Mouse (Mus musculus) stomach, embryonic 14.5 days (tissue): ENCODE data around the gene Ctdspl. TPM values are rescaled to one million over a fixed set of nuclear protein-coding genes. Genes with fewer than 3 reads are reported as not detected.

Experiments
- ATAC-seq: fragments of 200-750 bp; cut with Nextera tagmentation; 2 replicates; pipeline ENCODE4 v1.8.0; 2017; ENCODE audit warnings: low read depth, moderate TSS enrichment; ENCODE audit not compliant: insufficient number of reproducible peaks, insufficient read depth, low FRiP score
- H3K27ac ChIP-seq: fragments of 300-500 bp; sonication (generic); 2 replicates; pipeline ENCODE4 v1.5.1; 2014; ENCODE audit warnings: mild to moderate bottlenecking, low read length, moderate library complexity, mixed read lengths
- H3K27me3 ChIP-seq: fragments of 300-500 bp; sonication (generic); 2 replicates; pipeline ENCODE4 v1.6.1; 2014; ENCODE audit warnings: low read length, control low read depth, mixed read lengths; ENCODE audit not compliant: control insufficient read depth, insufficient read depth
- H3K36me3 ChIP-seq: fragments of 300-500 bp; sonication (generic); 2 replicates; pipeline ENCODE4 v1.6.1; 2014; ENCODE audit warnings: mild to moderate bottlenecking, control low read depth, low read length, moderate library complexity, mixed read lengths; ENCODE audit not compliant: control insufficient read depth, insufficient read depth
- H3K4me1 ChIP-seq: fragments of 300-500 bp; sonication (generic); 2 replicates; pipeline ENCODE4 v1.6.1; 2014; ENCODE audit warnings: low read length, control low read depth, mixed read lengths; ENCODE audit not compliant: control insufficient read depth, insufficient read depth
- H3K4me2 ChIP-seq: fragments of 300-500 bp; sonication (generic); replicated peaks from 2 replicates; pipeline ENCODE4 v1.6.1; 2014; ENCODE audit warnings: low read depth, low read length, control low read depth
- H3K4me3 ChIP-seq: fragments of 300-500 bp; sonication (generic); 2 replicates; pipeline ENCODE4 v1.5.1; 2014; ENCODE audit warnings: low read depth, low read length, control low read depth
- H3K9ac ChIP-seq: fragments of 300-500 bp; sonication (generic); replicated peaks from 2 replicates; pipeline ENCODE4 v1.6.1; 2014; ENCODE audit warnings: low read depth, mild to moderate bottlenecking, control low read depth, low read length, moderate library complexity, mixed read lengths
- H3K9me3 ChIP-seq: fragments of 300-500 bp; sonication (generic); 2 replicates; pipeline ENCODE4 v1.6.1; 2016; ENCODE audit warnings: low read depth, low read length, control low read depth; ENCODE audit not compliant: control insufficient read depth
- WGBS: fragments of 180-500 bp; shearing (Covaris S2); extraction: QIAGEN DNeasy Blood & Tissue Kit; methylation state at CpG from one replicate; pipeline ENCODE4 v1.1.7; 2014; 5-methylcytosine and 5-hydroxymethylcytosine counted together
- polyA plus RNA-seq: library from polyadenylated mRNA; unstranded; fragments of >200 nt; fragmentation: Nextera tagmentation; extraction: Ambion mirVana; gene quantifications from 2 replicates; pipeline ENCODE4 v1.2.1, GENCODE M21; 2014

Ctdspl gene
- polyA plus RNA-seq, 1 experiment from 2014 or later = 26.7 TPM

GRCm38 (mm10) chr9:119033111-119033921 is 107.1 kb downstream of the Ctdspl start:
- Histone ChIP-seq H3K9me3 (no peaks in the 10 kb centered on the region), H3K4me2 (no peak overlapping the region), H3K36me3 (peaks cover 25% of the 10 kb centered on the region), H3K27ac (no peak overlapping the region), H3K4me1 (no peaks in the 10 kb centered on the region), H3K4me3 (no peak overlapping the region), H3K9ac (no peak overlapping the region), H3K27me3 (no peaks in the 10 kb centered on the region)
- no peak for ATAC-seq
- 80% methylated on average over 19 of the region's 19 CpGs for WGBS

DNA sequence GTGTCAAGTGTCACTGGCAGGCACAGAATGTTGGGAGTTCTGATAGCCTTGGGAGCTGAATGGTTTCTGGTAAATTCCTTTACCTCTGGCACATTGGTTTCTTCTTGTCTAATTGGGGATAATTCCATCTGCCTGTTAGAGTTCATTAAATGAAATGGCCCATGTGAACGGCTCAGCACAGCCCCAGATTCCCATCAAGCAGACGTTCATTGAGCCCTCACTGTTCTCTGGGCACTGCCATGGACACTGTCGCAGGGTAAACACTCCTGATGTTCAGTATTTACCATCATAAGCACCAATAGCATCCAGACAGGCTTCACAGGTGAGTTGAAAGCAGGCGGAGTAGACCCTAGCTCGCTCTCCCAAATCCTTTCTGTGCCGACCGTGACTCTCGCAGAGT is 107.8 kb downstream of the Ctdspl start:
- 89% methylated on average over 8 of the region's 8 CpGs for WGBS
- no peak for ATAC-seq
- Histone ChIP-seq H3K9ac (no peak overlapping the region), H3K4me1 (no peaks in the 10 kb centered on the region), H3K4me2 (no peak overlapping the region), H3K36me3 (peaks cover 28% of the 10 kb centered on the region), H3K9me3 (no peaks in the 10 kb centered on the region), H3K4me3 (no peak overlapping the region), H3K27ac (no peak overlapping the region), H3K27me3 (no peaks in the 10 kb centered on the region)

GRCm38 (mm10) chr9:119034676-119035665 is 108.7 kb downstream of the Ctdspl start:
- WGBS = 87% methylated on average over 29 of the region's 29 CpGs
- H3K4me1 ChIP-seq = no peaks in the 10 kb centered on the region

DNA sequence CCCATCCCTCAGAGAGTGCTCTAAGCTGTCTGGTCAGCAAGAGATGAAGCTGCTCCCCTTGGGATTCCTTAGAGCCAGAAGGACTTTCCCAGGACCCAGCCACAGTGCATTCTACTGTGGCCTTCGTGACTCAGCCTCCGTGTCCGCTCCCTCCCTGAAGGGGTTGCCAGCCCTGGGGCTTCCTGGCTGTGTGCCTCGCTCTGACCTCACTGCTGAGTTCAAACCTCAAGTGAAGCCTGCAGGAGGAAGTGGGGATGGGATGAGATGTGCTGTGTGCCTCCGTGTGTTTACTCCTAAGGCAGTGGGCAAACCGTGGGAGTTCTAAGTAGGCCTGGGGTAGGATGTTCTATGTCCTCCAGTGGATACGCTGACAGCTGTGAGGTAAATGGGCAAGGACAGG is 109.6 kb downstream of the Ctdspl start:
- no peak for ATAC-seq
- Histone ChIP-seq H3K9me3 (no peaks in the 10 kb centered on the region), H3K36me3 (peaks cover 36% of the 10 kb centered on the region), H3K27ac (no peak overlapping the region), H3K4me2 (no peak overlapping the region), H3K27me3 (no peaks in the 10 kb centered on the region), H3K4me3 (no peak overlapping the region), H3K4me1 (no peaks in the 10 kb centered on the region), H3K9ac (no peak overlapping the region)
- 56% methylated on average over 7 of the region's 7 CpGs for WGBS

More at GRCm38 (mm10) chr9:119034676-119035665, 108.7 kb downstream of the Ctdspl start:
- H3K36me3 ChIP-seq = peaks cover 30% of the 10 kb centered on the region
- H3K9me3 ChIP-seq = no peaks in the 10 kb centered on the region
- H3K4me3 ChIP-seq = no peak overlapping the region
- H3K4me2 ChIP-seq = no peak overlapping the region
- ATAC-seq = peak; percentile 21; the same call in 1 of the 2 replicates
- no peak overlapping the region for H3K27ac ChIP-seq
- no peak overlapping the region for H3K9ac ChIP-seq
- no peaks in the 10 kb centered on the region for H3K27me3 ChIP-seq

GRCm38 (mm10) chr9:119037076-119037730 is 111.0 kb downstream of the Ctdspl start:
- H3K9me3 ChIP-seq = no peaks in the 10 kb centered on the region
- ATAC-seq = no peak
- no peak overlapping the region for H3K9ac ChIP-seq
- peaks cover 41% of the 10 kb centered on the region for H3K36me3 ChIP-seq
- no peaks in the 10 kb centered on the region for H3K4me1 ChIP-seq
- no peak overlapping the region for H3K27ac ChIP-seq
- H3K4me2 ChIP-seq = no peak overlapping the region
- H3K27me3 ChIP-seq = no peaks in the 10 kb centered on the region
- WGBS = 68% methylated on average over 15 of the region's 15 CpGs
- H3K4me3 ChIP-seq = no peak overlapping the region

- H3K27me3 ChIP-seq = no peaks in the 10 kb centered on the region
- H3K4me3 ChIP-seq = no peak overlapping the region
- H3K4me1 ChIP-seq = no peaks in the 10 kb centered on the region
- WGBS = 86% methylated on average over 3 of the region's 3 CpGs
- H3K36me3 ChIP-seq = peaks cover 44% of the 10 kb centered on the region
- no peak for ATAC-seq
- no peaks in the 10 kb centered on the region for H3K9me3 ChIP-seq
- no peak overlapping the region for H3K4me2 ChIP-seq
- no peak overlapping the region for H3K9ac ChIP-seq
- H3K27ac ChIP-seq = no peak overlapping the region
Measured at GRCm38 (mm10) chr9:119038574-119038973, 112.3 kb downstream of the Ctdspl start.

GRCm38 (mm10) chr9:119040101-119040775 is 114.0 kb downstream of the Ctdspl start:
- H3K9ac ChIP-seq = no peak overlapping the region
- H3K4me2 ChIP-seq = no peak overlapping the region
- no peaks in the 10 kb centered on the region for H3K27me3 ChIP-seq
- H3K36me3 ChIP-seq = peaks cover 34% of the 10 kb centered on the region
- 90% methylated on average over 15 of the region's 15 CpGs for WGBS
- H3K27ac ChIP-seq = no peak overlapping the region
- H3K9me3 ChIP-seq = no peaks in the 10 kb centered on the region
- no peaks in the 10 kb centered on the region for H3K4me1 ChIP-seq
- H3K4me3 ChIP-seq = no peak overlapping the region
- no peak for ATAC-seq
